Mouse (Mus musculus) embryonic facial prominence, embryonic 11.5 days (tissue): ENCODE measurements around the gene Tram2. TPM values are rescaled to one million over a fixed set of nuclear protein-coding genes. Genes with fewer than 3 reads are reported as not detected.

ENCODE experiments used
- ATAC-seq: fragments of 200-750 bp; cut with Nextera tagmentation; replicated peaks from 2 replicates; pipeline ENCODE4 v1.8.0; 2017; ENCODE audit warnings: low read depth; ENCODE audit not compliant: insufficient number of reproducible peaks, low FRiP score, low TSS enrichment
- DNase-seq: peaks from one replicate; pipeline ENCODE4 v3.0.0-alpha.2; 2015; ENCODE audit warnings: low spot score
- H3K27ac ChIP-seq: fragments of 300-500 bp; sonication (generic); replicated peaks from 2 replicates; pipeline ENCODE4 v1.5.1; 2014; ENCODE audit warnings: mild to moderate bottlenecking, low read depth, low read length, control low read depth
- H3K27me3 ChIP-seq: fragments of 300-500 bp; sonication (generic); 2 replicates; pipeline ENCODE4 v1.6.1; 2014; ENCODE audit warnings: mild to moderate bottlenecking, low read length, moderate library complexity, mixed read lengths; ENCODE audit not compliant: control insufficient read depth, insufficient read depth
- H3K36me3 ChIP-seq: fragments of 300-500 bp; sonication (generic); replicated peaks from 2 replicates; pipeline ENCODE4 v1.6.1; 2014; ENCODE audit warnings: low read depth, mild to moderate bottlenecking, low read length, moderate library complexity, mixed read lengths; ENCODE audit not compliant: control insufficient read depth, insufficient read depth
- H3K4me1 ChIP-seq: fragments of 300-500 bp; sonication (generic); 2 replicates; pipeline ENCODE4 v1.6.1; 2014; ENCODE audit warnings: low read length, mixed read lengths; ENCODE audit not compliant: control insufficient read depth, insufficient read depth
- H3K4me2 ChIP-seq: fragments of 300-500 bp; sonication (generic); 2 replicates; pipeline ENCODE4 v1.6.1; 2014; ENCODE audit warnings: low read depth, mild to moderate bottlenecking, control low read depth, low read length, moderate library complexity
- H3K4me3 ChIP-seq: fragments of 300-500 bp; sonication (generic); 2 replicates; pipeline ENCODE4 v1.5.1; 2014; ENCODE audit warnings: low read depth, low read length, control low read depth
- H3K9ac ChIP-seq: fragments of 300-500 bp; sonication (generic); replicated peaks from 2 replicates; pipeline ENCODE4 v1.6.1; 2014; ENCODE audit warnings: mild to moderate bottlenecking, control low read depth, low read length
- H3K9me3 ChIP-seq: fragments of 300-500 bp; sonication (generic); replicated peaks from 2 replicates; pipeline ENCODE4 v1.6.1; 2016; ENCODE audit warnings: mild to moderate bottlenecking, low read length, inconsistent platforms, mixed read lengths; ENCODE audit not compliant: control insufficient read depth
- WGBS: fragments of 180-500 bp; shearing (Covaris S2); extraction: QIAGEN DNeasy Blood & Tissue Kit; methylation state at CpG from one replicate; pipeline ENCODE4 v1.1.7; 2014; 5-methylcytosine and 5-hydroxymethylcytosine counted together
- polyA plus RNA-seq: library from polyadenylated mRNA; unstranded; fragments of >200 nt; fragmentation: Nextera tagmentation; extraction: Ambion mirVana; gene quantifications from 2 replicates; pipeline ENCODE4 v1.2.1, GENCODE M21; 2014

Tram2 gene
- polyA plus RNA-seq, 1 experiment from 2014 or later = 9.0 TPM

- H3K4me3 ChIP-seq = no peak overlapping the region
- no peaks in the 10 kb centered on the region for H3K9me3 ChIP-seq
- 90% methylated on average over 7 of the region's 7 CpGs for WGBS
- H3K36me3 ChIP-seq = no peaks in the 10 kb centered on the region
- H3K9ac ChIP-seq = no peak overlapping the region
- DNase-seq (no peak), ATAC-seq (no peak)
- H3K4me2 ChIP-seq = no peak overlapping the region
- H3K27me3 ChIP-seq = no peaks in the 10 kb centered on the region
- no peak overlapping the region for H3K27ac ChIP-seq
- no peaks in the 10 kb centered on the region for H3K4me1 ChIP-seq
These were observed 52.5 kb downstream of the Tram2 start for GRCm38 (mm10) chr1:21026534-21026933.

GRCm38 (mm10) chr1:21025203-21025602 lies 53.8 kb downstream of the Tram2 start:
- Histone ChIP-seq H3K36me3 (no peaks in the 10 kb centered on the region), H3K27me3 (no peaks in the 10 kb centered on the region), H3K4me3 (no peak overlapping the region), H3K9me3 (no peaks in the 10 kb centered on the region), H3K4me1 (no peaks in the 10 kb centered on the region), H3K27ac (no peak overlapping the region), H3K9ac (no peak overlapping the region), H3K4me2 (no peak overlapping the region)
- no peak for ATAC-seq
- no peak for DNase-seq
- WGBS = 67% methylated on average over 5 of the region's 5 CpGs

DNA sequence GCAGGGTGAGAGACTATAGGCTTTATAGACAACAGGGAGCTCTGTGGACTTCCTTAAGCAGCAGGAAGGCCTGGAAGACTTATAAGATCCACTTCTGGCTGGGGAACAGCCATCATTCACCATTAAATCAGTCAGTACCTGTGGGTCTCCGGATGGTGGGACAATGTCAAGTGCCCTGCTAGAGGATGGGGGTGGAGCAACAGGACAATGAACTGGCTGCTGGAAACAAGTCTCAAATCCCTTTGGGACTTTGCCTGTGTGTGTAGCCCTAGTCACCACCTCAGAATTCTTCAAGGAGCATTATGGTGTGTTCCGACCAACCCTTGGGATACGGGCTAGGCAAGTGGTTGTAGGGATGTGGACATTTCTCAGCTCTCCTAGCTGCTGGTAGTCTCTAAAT lies 55.9 kb downstream of the Tram2 start:
- no peak overlapping the region for H3K4me3 ChIP-seq
- no peak overlapping the region for H3K4me2 ChIP-seq
- no peak overlapping the region for H3K27ac ChIP-seq
- DNase-seq (no peak), ATAC-seq (no peak)
- WGBS = 88% methylated on average over 3 of the region's 3 CpGs
- no peaks in the 10 kb centered on the region for H3K36me3 ChIP-seq
- H3K9me3 ChIP-seq = no peaks in the 10 kb centered on the region
- H3K9ac ChIP-seq = no peak overlapping the region
- H3K4me1 ChIP-seq = no peaks in the 10 kb centered on the region
- H3K27me3 ChIP-seq = no peaks in the 10 kb centered on the region

DNA sequence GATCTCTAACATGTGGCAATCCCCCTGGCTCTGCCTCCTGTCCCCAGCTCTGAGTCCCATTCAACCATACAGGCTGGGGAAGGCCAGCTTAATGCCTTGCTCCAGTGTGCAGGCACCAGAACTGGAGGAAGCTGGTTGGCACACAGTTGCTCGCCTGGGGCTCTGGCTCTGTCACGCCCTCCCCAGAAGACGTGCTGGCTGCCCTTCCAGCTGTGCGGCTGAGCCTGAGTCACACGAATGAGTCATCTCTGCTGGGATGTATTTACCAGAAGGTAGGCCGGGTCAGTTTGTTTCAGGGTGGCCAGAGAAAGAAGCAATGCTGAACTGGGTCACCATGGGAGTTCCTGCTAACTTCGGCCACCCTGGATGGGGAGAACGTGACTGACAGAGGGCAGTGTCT lies 64.6 kb downstream of the Tram2 start:
- Histone ChIP-seq H3K27me3 (no peaks in the 10 kb centered on the region), H3K4me1 (no peaks in the 10 kb centered on the region), H3K4me3 (no peak overlapping the region), H3K9me3 (no peaks in the 10 kb centered on the region), H3K36me3 (no peaks in the 10 kb centered on the region; the same call in 1 of the 2 replicates), H3K4me2 (no peak overlapping the region), H3K27ac (no peak overlapping the region), H3K9ac (no peak overlapping the region)
- 69% methylated on average over 8 of the region's 8 CpGs for WGBS
- ATAC-seq (no peak), DNase-seq (no peak)

- 76% methylated on average over 6 of the region's 6 CpGs for WGBS
- H3K36me3 ChIP-seq = no peaks in the 10 kb centered on the region; the same call in 1 of the 2 replicates
- H3K4me2 ChIP-seq = no peak overlapping the region
- H3K27me3 ChIP-seq = no peaks in the 10 kb centered on the region
- no peak overlapping the region for H3K27ac ChIP-seq
- no peak overlapping the region for H3K9ac ChIP-seq
- no peak overlapping the region for H3K4me3 ChIP-seq
- ATAC-seq (no peak), DNase-seq (no peak)
- H3K9me3 ChIP-seq = no peaks in the 10 kb centered on the region
- H3K4me1 ChIP-seq = no peaks in the 10 kb centered on the region; the same call in 1 of the 2 replicates
These were observed 68.7 kb downstream of the Tram2 start for GRCm38 (mm10) chr1:21010282-21010800.

DNA sequence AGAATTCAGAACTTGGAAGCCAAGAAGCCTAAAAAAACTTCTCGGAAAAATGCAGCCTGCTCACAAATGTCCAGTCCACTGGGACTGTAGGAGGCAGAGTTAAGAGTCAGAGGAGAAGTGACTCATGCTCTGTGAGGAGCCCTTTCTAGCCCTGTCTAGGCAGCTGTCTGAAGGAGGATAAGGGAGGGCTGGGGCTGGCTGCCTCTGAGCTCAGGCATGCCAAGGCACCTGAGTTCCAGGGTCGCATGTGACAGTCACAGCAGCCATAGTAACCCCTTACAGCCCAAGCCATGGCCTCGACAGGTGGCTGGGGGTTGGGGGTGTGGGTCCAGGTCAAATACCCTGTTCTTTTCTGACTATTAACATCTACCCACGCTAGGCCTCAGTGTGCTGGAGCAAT lies 70.1 kb downstream of the Tram2 start:
- DNase-seq (no peak), ATAC-seq (no peak)
- WGBS = 69% methylated on average over 4 of the region's 4 CpGs
- Histone ChIP-seq H3K27ac (no peak overlapping the region), H3K4me2 (no peak overlapping the region), H3K36me3 (no peaks in the 10 kb centered on the region; the same call in none of the 2 replicates), H3K9me3 (no peaks in the 10 kb centered on the region), H3K9ac (no peak overlapping the region), H3K4me1 (no peaks in the 10 kb centered on the region; the same call in 1 of the 2 replicates), H3K27me3 (no peaks in the 10 kb centered on the region), H3K4me3 (no peak overlapping the region)

DNA sequence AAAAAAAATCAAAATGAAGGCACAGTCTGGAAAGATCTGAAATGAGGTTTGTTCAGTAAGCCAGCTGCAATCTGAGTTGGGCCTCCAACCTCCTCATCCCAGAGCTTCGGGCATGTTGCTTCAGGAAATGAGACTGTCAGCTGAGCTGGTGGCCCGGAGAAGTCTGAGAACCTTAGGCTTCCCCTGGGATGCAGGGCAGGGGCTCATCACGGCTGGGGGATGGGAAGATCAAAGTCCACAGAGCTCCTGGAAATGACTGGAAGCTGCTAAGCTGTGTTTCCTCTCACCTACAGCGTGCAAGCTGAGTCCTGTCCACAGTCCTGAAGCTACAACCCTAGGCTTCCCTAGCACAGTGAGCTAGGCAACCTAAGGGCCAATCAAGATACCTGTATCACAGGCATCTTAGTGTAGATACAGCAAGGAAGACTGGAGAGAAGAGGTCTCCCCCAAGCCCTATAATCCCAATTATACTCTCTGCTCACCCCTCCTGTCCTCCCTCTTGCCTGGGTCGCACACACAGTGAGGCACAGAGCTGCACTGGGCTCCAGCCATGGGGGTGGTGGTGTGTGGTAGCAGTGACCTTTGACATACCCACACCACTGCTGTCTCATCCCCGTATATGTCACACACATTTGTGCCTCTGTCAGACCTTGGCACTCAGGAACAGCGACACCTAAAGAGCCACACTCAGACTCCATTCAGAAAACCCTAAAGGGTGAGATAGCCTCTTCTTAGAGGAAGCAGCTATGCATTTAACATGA lies 70.9 kb downstream of the Tram2 start:
- Histone ChIP-seq H3K27me3 (no peaks in the 10 kb centered on the region), H3K27ac (no peak overlapping the region), H3K9ac (no peak overlapping the region), H3K4me3 (no peak overlapping the region), H3K9me3 (no peaks in the 10 kb centered on the region), H3K36me3 (no peaks in the 10 kb centered on the region; the same call in none of the 2 replicates), H3K4me1 (no peaks in the 10 kb centered on the region; the same call in 1 of the 2 replicates), H3K4me2 (no peak overlapping the region)
- DNase-seq (no peak), ATAC-seq (no peak)
- 63% methylated on average over 7 of the region's 7 CpGs for WGBS

- Histone ChIP-seq H3K9ac (no peak overlapping the region), H3K27ac (no peak overlapping the region), H3K27me3 (no peaks in the 10 kb centered on the region), H3K4me2 (no peak overlapping the region), H3K4me1 (no peaks in the 10 kb centered on the region; the same call in 1 of the 2 replicates), H3K36me3 (no peaks in the 10 kb centered on the region; the same call in none of the 2 replicates), H3K9me3 (no peaks in the 10 kb centered on the region), H3K4me3 (no peak overlapping the region)
- ATAC-seq = no peak
- 88% methylated on average over 5 of the region's 5 CpGs for WGBS
- no peak for DNase-seq
These were observed 72.3 kb downstream of the Tram2 start for GRCm38 (mm10) chr1:21006775-21007174.
